In the genomic region with DNA sequence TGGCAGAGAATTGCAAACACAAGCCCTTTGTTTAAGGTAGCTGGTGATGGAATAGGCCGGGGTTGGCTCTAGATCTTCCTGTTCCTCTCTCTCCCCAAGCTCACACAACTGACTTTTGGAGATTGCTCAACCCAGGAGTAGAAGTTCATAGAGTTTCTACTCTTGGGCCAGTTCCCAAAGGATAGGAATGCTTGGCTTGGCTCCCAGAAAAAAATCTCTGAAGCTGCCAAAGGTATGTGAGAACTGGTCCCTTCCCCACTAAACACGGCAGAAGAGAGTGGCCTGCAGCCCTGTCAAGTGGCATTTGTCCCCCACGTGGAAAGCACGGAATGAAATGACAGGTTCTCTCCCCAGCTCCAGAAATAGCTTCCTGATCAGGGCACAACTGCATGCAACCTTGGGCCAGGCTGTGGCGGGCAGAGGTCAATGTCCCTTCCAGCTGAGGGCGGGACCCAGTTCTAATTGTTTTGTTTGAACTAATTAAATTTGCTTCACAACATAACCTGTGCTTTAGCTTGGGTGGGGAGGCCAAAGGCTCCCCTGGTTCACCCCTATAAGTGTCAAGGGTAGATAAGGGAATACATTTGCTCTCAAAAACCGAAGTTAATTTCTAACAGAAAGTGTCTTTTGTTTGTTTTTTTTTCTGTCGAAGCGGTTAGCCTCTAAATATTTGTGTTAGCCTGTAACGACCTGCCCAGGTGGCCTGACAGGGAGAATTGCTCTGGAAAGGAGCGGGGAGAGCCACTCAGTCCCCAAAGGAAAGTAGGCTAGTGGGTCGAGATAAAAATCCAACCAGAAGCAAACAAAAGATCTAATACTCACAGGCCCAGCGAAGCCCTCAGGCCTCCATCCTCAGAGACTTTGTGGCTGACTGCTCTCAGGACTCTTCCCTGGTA, we compare ENCODE assay signal across 8 mouse cellular contexts.
DNase-seq lines count a peak whose midpoint lies in the region; ATAC-seq and TF ChIP-seq lines count a peak whose summit lies in the region.

No protein-coding gene starts in this region.

- no peaks in the 10 kb centered on the region for H3K36me3 ChIP-seq in hindbrain, embryonic 16.5 days (ENCODE audit: control insufficient read depth, insufficient read depth, low read length)
- no peaks in the 10 kb centered on the region for H3K36me3 ChIP-seq in liver, embryonic 14.5 days (replicated peaks; ENCODE audit: control insufficient read depth, insufficient read depth, low read depth)
- no peaks in the 10 kb centered on the region for H3K36me3 ChIP-seq in stomach, embryonic 14.5 days (ENCODE audit: control insufficient read depth, insufficient read depth, low read length)
- no peaks in the 10 kb centered on the region for H3K36me3 ChIP-seq in forebrain, embryonic 13.5 days (ENCODE audit: poor library complexity, severe bottlenecking)

- no peak for TF ChIP-seq CTCF in liver, embryonic 14.5 days (IDR thresholded peaks at IDR 0.05; ENCODE audit: low read depth)

- H3K4me2 ChIP-seq in hindbrain, embryonic 16.5 days (ENCODE audit: low read length) = no peak overlapping the region
- peak overlapping the region; percentile 18; the same call in 1 of the 2 replicates for H3K4me2 ChIP-seq in liver, embryonic 14.5 days (ENCODE audit: low read depth)
- H3K4me2 ChIP-seq in stomach, embryonic 14.5 days (replicated peaks; ENCODE audit: low read depth, low read length) = no peak overlapping the region
- no peak overlapping the region for H3K4me2 ChIP-seq in forebrain, embryonic 13.5 days

- ATAC-seq in hindbrain, embryonic 16.5 days = no peak
- no peak for ATAC-seq in liver, embryonic 14.5 days (ENCODE audit: insufficient read depth)
- no peak for ATAC-seq in stomach, embryonic 14.5 days (ENCODE audit: insufficient number of reproducible peaks, insufficient read depth, low FRiP score, low read depth)
- no peak for ATAC-seq in forebrain, embryonic 13.5 days

- no peaks in the 10 kb centered on the region for H3K27me3 ChIP-seq in hindbrain, embryonic 16.5 days (replicated peaks; ENCODE audit: control insufficient read depth, insufficient read depth, low read length)
- H3K27me3 ChIP-seq in liver, embryonic 14.5 days (ENCODE audit: control insufficient read depth, insufficient read depth, low read length) = no peaks in the 10 kb centered on the region
- H3K27me3 ChIP-seq in stomach, embryonic 14.5 days (ENCODE audit: control insufficient read depth, insufficient read depth, low read length) = no peaks in the 10 kb centered on the region
- no peaks in the 10 kb centered on the region for H3K27me3 ChIP-seq in forebrain, embryonic 13.5 days

- peak; percentile 77 for DNase-seq in 3134 (ENCODE audit: extremely low read depth, insufficient read length, low spot score)
- DNase-seq in adrenal gland, adult (ENCODE audit: inconsistent age in 2 of 2, low spot score in 1 of 2) = peak; percentile 78 to 93
- DNase-seq in gastrocnemius, adult 8-10 months (ENCODE audit: low spot score in 2 of 2) = peak; percentile 67 to 72
- DNase-seq in liver, embryonic 14.5 days (ENCODE audit: low read depth in 3 of 3, low spot score in 3 of 3) = no peak
- no peak for DNase-seq in right cerebral cortex, postnatal 25 days

- H3K4me1 ChIP-seq in hindbrain, embryonic 16.5 days (ENCODE audit: control insufficient read depth, insufficient read depth, low read depth, low read length) = peaks cover 12% of the 10 kb centered on the region
- peaks cover 82 to 86% of the 10 kb centered on the region in 2 experiments for H3K4me1 ChIP-seq in liver, embryonic 14.5 days (replicated peaks; ENCODE audit: control insufficient read depth in 2 of 2, insufficient read depth in 2 of 2, low read length in 1 of 2)
- peaks cover 21% of the 10 kb centered on the region for H3K4me1 ChIP-seq in stomach, embryonic 14.5 days (ENCODE audit: control insufficient read depth, insufficient read depth, low read length)
- peaks cover 31% of the 10 kb centered on the region; the same call in 1 of the 2 replicates for H3K4me1 ChIP-seq in forebrain, embryonic 13.5 days

- H3K4me3 ChIP-seq in hindbrain, embryonic 16.5 days (ENCODE audit: low read length) = no peak overlapping the region
- no peak overlapping the region for H3K4me3 ChIP-seq in liver, embryonic 14.5 days (ENCODE audit: insufficient read depth in 1 of 2, low read depth in 2 of 2, low read length in 2 of 2)
- no peak overlapping the region for H3K4me3 ChIP-seq in stomach, embryonic 14.5 days (ENCODE audit: low read depth, low read length)
- no peak overlapping the region for H3K4me3 ChIP-seq in forebrain, embryonic 13.5 days

- H3K9ac ChIP-seq in hindbrain, embryonic 16.5 days (ENCODE audit: low read depth, low read length) = no peak overlapping the region
- peak overlapping the region; percentile 16; the same call in 1 of the 2 replicates for H3K9ac ChIP-seq in liver, embryonic 14.5 days (replicated peaks)
- H3K9ac ChIP-seq in stomach, embryonic 14.5 days (replicated peaks; ENCODE audit: low read depth, low read length) = no peak overlapping the region
- no peak overlapping the region for H3K9ac ChIP-seq in forebrain, embryonic 13.5 days

- H3K27ac ChIP-seq in hindbrain, embryonic 16.5 days (ENCODE audit: low read depth, low read length) = peak overlapping the region; percentile 49; the same call in 1 of the 2 replicates
- peak overlapping the region; percentile 59 for H3K27ac ChIP-seq in liver, embryonic 14.5 days
- H3K27ac ChIP-seq in stomach, embryonic 14.5 days (ENCODE audit: low read length) = peak overlapping the region; percentile 44; the same call in 1 of the 2 replicates
- no peak overlapping the region for H3K27ac ChIP-seq in forebrain, embryonic 13.5 days

- no peaks in the 10 kb centered on the region for H3K9me3 ChIP-seq in hindbrain, embryonic 16.5 days (ENCODE audit: control insufficient read depth, low read length)
- H3K9me3 ChIP-seq in liver, embryonic 14.5 days (ENCODE audit: control insufficient read depth, low read length) = no peaks in the 10 kb centered on the region
- no peaks in the 10 kb centered on the region for H3K9me3 ChIP-seq in stomach, embryonic 14.5 days (ENCODE audit: control insufficient read depth, low read depth, low read length)
- no peaks in the 10 kb centered on the region for H3K9me3 ChIP-seq in forebrain, embryonic 13.5 days (replicated peaks)

- no peak for TF ChIP-seq EP300 in liver, embryonic 14.5 days (IDR thresholded peaks at IDR 0.05; ENCODE audit: low read depth)

- WGBS in hindbrain, embryonic 16.5 days = 48% methylated on average over 13 of the region's 13 CpGs
- WGBS in liver, embryonic 14.5 days (ENCODE audit: insufficient replicate concordance) = 36% methylated on average over 13 of the region's 13 CpGs
- WGBS in stomach, embryonic 14.5 days = 19% methylated on average over 13 of the region's 13 CpGs
- 49% methylated on average over 13 of the region's 13 CpGs for WGBS in forebrain, embryonic 13.5 days

Comparison
In these comparisons a context has a peak if more than half of its experiments do, and no peak if none do; other contexts are left out.
1. DNase-seq: peak in 3134 (single experiment), adrenal gland, adult (2 of 2) and gastrocnemius, adult 8-10 months (2 of 2); none in liver, embryonic 14.5 days (0 of 3) and right cerebral cortex, postnatal 25 days (single experiment).